Mouse (Mus musculus): ENCODE results near the gene Car10. TPM values are rescaled to one million over a fixed set of nuclear protein-coding genes. Genes with fewer than 3 reads are reported as not detected.

Gene Car10
- total and polyA plus RNA-seq, 3 experiments, result not detected

DNA sequence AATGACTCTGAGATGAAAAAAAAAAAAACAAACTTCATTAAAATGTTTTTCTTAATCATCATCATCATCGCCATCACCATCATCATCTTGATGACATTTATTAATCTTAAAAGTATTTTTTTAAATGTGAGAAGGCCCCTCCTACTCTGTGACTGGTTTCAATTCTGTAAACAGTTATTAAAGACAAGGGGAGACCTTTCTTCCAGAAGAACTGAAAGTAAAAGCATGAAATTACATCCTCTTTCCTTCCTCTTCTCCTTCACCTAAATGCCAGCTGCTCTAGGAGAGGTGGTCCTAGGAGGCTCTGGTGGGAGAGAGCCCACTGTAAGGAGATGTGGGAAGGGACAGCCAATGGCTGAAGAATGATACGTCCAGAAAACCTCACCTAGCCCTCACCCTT, 415.0 kb downstream of the Car10 start:
- H3K9me3 ChIP-seq (replicated peaks; ENCODE audit: insufficient read depth, low read length), result no peaks in the 10 kb centered on the region
- H3K9ac ChIP-seq (ENCODE audit: control insufficient read depth, low read depth, low read length, poor library complexity, severe bottlenecking), result no peak overlapping the region
- no peaks in the 10 kb centered on the region for H3K4me1 ChIP-seq (ENCODE audit: control insufficient read depth in 1 of 2, insufficient read depth in 2 of 2, low read length in 2 of 2)
- no peak for TF ChIP-seq RAD21 (IDR thresholded peaks at IDR 0.05; ENCODE audit: low read depth, low read length)
- no peak for TF ChIP-seq GATA1 (IDR thresholded peaks at IDR 0.05; ENCODE audit: low read depth, low read length)
- TF ChIP-seq POLR2A (IDR thresholded peaks at IDR 0.05; ENCODE audit: control insufficient read depth in 1 of 2, insufficient read depth in 1 of 2, low read depth in 1 of 2, low read length in 2 of 2, poor library complexity in 1 of 2), result no peak
- no peak for TF ChIP-seq MXI1 (IDR thresholded peaks at IDR 0.05; ENCODE audit: low read depth, low read length)
- no peak for TF ChIP-seq USF2 (IDR thresholded peaks at IDR 0.05; ENCODE audit: borderline replicate concordance in 1 of 2, insufficient read depth in 1 of 2, low read depth in 1 of 2, low read length in 2 of 2)
- TF ChIP-seq MAFK (IDR thresholded peaks at IDR 0.05; ENCODE audit: borderline replicate concordance, low read depth, low read length), result no peak
- TF ChIP-seq MAX (IDR thresholded peaks at IDR 0.05; ENCODE audit: low read length), result no peak
- TF ChIP-seq BHLHE40 (IDR thresholded peaks at IDR 0.05; ENCODE audit: borderline replicate concordance, low read depth, low read length), result no peak
- TF ChIP-seq UBTF (IDR thresholded peaks at IDR 0.05; ENCODE audit: borderline replicate concordance, insufficient read depth, low read depth, low read length), result no peak
- TF ChIP-seq CHD1 (IDR thresholded peaks at IDR 0.05; ENCODE audit: low read depth, low read length), result no peak
- no peak for TF ChIP-seq MYB (IDR thresholded peaks at IDR 0.05; ENCODE audit: low read depth, low read length)
- no peak for TF ChIP-seq GABPA (IDR thresholded peaks at IDR 0.05; ENCODE audit: low read depth, low read length)
- no peak for TF ChIP-seq TBP (IDR thresholded peaks at IDR 0.05; ENCODE audit: low read depth, low read length)
- no peak for TF ChIP-seq SMC3 (IDR thresholded peaks at IDR 0.05; ENCODE audit: low read depth, low read length)
- no peak for TF ChIP-seq ELF1 (IDR thresholded peaks at IDR 0.05; ENCODE audit: low read depth, low read length)
- TF ChIP-seq NELFE (IDR thresholded peaks at IDR 0.05; ENCODE audit: low read depth, low read length), result no peak
- no peak for TF ChIP-seq CHD2 (IDR thresholded peaks at IDR 0.05; ENCODE audit: low read length)
- TF ChIP-seq ZC3H11A (IDR thresholded peaks at IDR 0.05; ENCODE audit: low read depth, low read length), result no peak
- no peak for TF ChIP-seq ZMIZ1 (IDR thresholded peaks at IDR 0.05; ENCODE audit: low read depth, low read length)
- H3K27me3 ChIP-seq (ENCODE audit: control insufficient read depth in 1 of 2, insufficient read depth in 2 of 2, low read length in 2 of 2), result no peaks in the 10 kb centered on the region
- H3K36me3 ChIP-seq (ENCODE audit: control insufficient read depth in 1 of 2, insufficient read depth in 2 of 2, low read length in 2 of 2), result no peaks in the 10 kb centered on the region
- H3K79me2 ChIP-seq (ENCODE audit: control insufficient read depth, insufficient read depth, low read length, poor library complexity), result no peaks in the 10 kb centered on the region
- H3K27ac ChIP-seq (ENCODE audit: control insufficient read depth, low read depth, low read length), result no peak overlapping the region
- no peak overlapping the region for H3K4me3 ChIP-seq (ENCODE audit: control insufficient read depth in 1 of 2, insufficient read depth in 1 of 2, low read depth in 2 of 2, low read length in 2 of 2)
- no peak for DNase-seq (ENCODE audit: low read depth, low spot score)

DNA sequence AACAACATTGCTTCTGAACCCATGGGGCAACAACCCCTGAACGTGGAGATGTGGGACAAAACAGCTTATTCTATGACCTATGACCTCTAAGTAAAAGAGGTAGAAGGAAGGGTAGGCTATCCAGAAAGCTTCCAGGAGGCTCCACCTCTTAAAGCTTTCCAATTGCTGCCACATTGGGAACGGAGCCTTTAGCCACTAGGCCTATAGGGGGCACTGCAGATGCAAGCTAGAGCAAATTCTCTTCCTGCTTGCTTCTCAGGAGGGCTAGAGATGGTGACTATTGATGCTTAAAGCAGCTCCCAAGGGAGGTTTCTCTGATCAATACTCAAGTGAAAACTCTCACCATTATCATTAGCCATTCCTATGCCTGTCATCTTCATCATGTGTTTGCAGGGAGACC, 416.6 kb downstream of the Car10 start:
- H3K27me3 ChIP-seq (ENCODE audit: control insufficient read depth in 1 of 2, insufficient read depth in 2 of 2, low read length in 2 of 2), result no peaks in the 10 kb centered on the region
- H3K36me3 ChIP-seq (ENCODE audit: control insufficient read depth in 1 of 2, insufficient read depth in 2 of 2, low read length in 2 of 2), result no peaks in the 10 kb centered on the region
- H3K4me1 ChIP-seq (ENCODE audit: control insufficient read depth in 1 of 2, insufficient read depth in 2 of 2, low read length in 2 of 2), result no peaks in the 10 kb centered on the region
- H3K9me3 ChIP-seq (replicated peaks; ENCODE audit: insufficient read depth, low read length), result no peaks in the 10 kb centered on the region
- no peaks in the 10 kb centered on the region for H3K79me2 ChIP-seq (ENCODE audit: control insufficient read depth, insufficient read depth, low read length, poor library complexity)
- no peak overlapping the region for H3K27ac ChIP-seq (ENCODE audit: control insufficient read depth, low read depth, low read length)
- no peak overlapping the region for H3K9ac ChIP-seq (ENCODE audit: control insufficient read depth, low read depth, low read length, poor library complexity, severe bottlenecking)
- no peak overlapping the region for H3K4me3 ChIP-seq (ENCODE audit: control insufficient read depth in 1 of 2, insufficient read depth in 1 of 2, low read depth in 2 of 2, low read length in 2 of 2)
- no peak for DNase-seq (ENCODE audit: low read depth, low spot score)
- TF ChIP-seq HCFC1 (IDR thresholded peaks at IDR 0.05; ENCODE audit: low read depth, low read length), result no peak
- TF ChIP-seq CTCF (IDR thresholded peaks at IDR 0.05 in 2 of 3, conservative IDR thresholded peaks at IDR 0.05 in 1 of 3; ENCODE audit: control insufficient read depth in 1 of 3, insufficient read depth in 1 of 3, low read depth in 2 of 3, low read length in 3 of 3, poor library complexity in 1 of 3, severe bottlenecking in 1 of 3), result no peak
- TF ChIP-seq RCOR1 (IDR thresholded peaks at IDR 0.05; ENCODE audit: low read depth, low read length), result no peak
- no peak for TF ChIP-seq TCF12 (IDR thresholded peaks at IDR 0.05; ENCODE audit: low read depth, low read length)
- no peak for TF ChIP-seq JUND (IDR thresholded peaks at IDR 0.05; ENCODE audit: low read depth, low read length)
- TF ChIP-seq MXI1 (IDR thresholded peaks at IDR 0.05; ENCODE audit: low read depth, low read length), result no peak
- no peak for TF ChIP-seq KAT2A (conservative IDR thresholded peaks at IDR 0.05; ENCODE audit: low read depth, low read length)
- no peak for TF ChIP-seq ZC3H11A (IDR thresholded peaks at IDR 0.05; ENCODE audit: low read depth, low read length)
- no peak for TF ChIP-seq NRF1 (IDR thresholded peaks at IDR 0.05; ENCODE audit: insufficient read depth, low read depth, low read length, poor library complexity, severe bottlenecking)
- TF ChIP-seq POLR2AphosphoS5 (IDR thresholded peaks at IDR 0.05; ENCODE audit: borderline replicate concordance, low read depth, low read length), result no peak
- TF ChIP-seq SMC3 (IDR thresholded peaks at IDR 0.05; ENCODE audit: low read depth, low read length), result no peak
- TF ChIP-seq CHD1 (IDR thresholded peaks at IDR 0.05; ENCODE audit: low read depth, low read length), result no peak
- no peak for TF ChIP-seq EP300 (IDR thresholded peaks at IDR 0.05; ENCODE audit: low read depth in 1 of 2, low read length in 2 of 2)
- no peak for TF ChIP-seq SIN3A (IDR thresholded peaks at IDR 0.05; ENCODE audit: low read length)
- TF ChIP-seq USF2 (IDR thresholded peaks at IDR 0.05; ENCODE audit: borderline replicate concordance in 1 of 2, insufficient read depth in 1 of 2, low read depth in 1 of 2, low read length in 2 of 2), result no peak
- no peak for TF ChIP-seq USF1 (IDR thresholded peaks at IDR 0.05; ENCODE audit: low read depth, low read length)

Data from MEL (cell line).